ENCODE assay signal across 16 mouse cellular contexts in the genomic region with DNA sequence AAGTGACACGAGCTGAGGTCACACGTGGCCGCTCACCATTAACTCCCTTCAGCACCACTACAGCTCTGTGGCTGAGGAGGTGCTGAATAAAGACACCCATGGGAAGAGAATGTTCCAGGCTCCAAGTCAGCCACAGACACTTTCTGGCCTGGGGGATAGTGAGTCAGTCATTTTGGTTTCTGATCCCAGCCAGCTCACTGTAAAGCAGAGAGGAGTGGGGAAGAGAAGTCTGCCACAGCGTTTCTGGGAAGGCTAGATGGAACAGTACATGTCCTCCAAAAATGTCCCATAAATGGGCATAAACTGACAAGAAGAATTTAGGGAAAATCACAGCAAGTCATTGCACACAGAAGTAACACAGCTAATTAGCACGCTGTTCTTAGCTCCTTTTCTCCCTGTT. TPM values are rescaled to one million over a fixed set of nuclear protein-coding genes. Genes with fewer than 3 reads are reported as not detected.
DNase-seq lines count a peak whose midpoint lies in the region; ATAC-seq and TF ChIP-seq lines count a peak whose summit lies in the region.
"Had no signal": no experiment of that assay in that cellular context is flagged by ENCODE, and none has a peak within 500 bp of the region (broad histone marks: within the 10 kb centered on the region; RNA-seq: fewer than 3 reads in every experiment).

No protein-coding gene starts in this region.

- no peaks in the 10 kb centered on the region for H3K36me3 ChIP-seq in forebrain, embryonic 16.5 days (ENCODE audit: control insufficient read depth, insufficient read depth)
- H3K36me3 ChIP-seq in forebrain, embryonic 10.5 days (replicated peaks), result no peaks in the 10 kb centered on the region
- H3K36me3 ChIP-seq in CH12.LX (replicated peaks in 1 of 2; ENCODE audit: control insufficient read depth in 1 of 2, insufficient read depth in 1 of 2, low read length in 1 of 2), result peaks cover 0 to 5% of the 10 kb centered on the region in 2 experiments
- H3K36me3 ChIP-seq: hindbrain, embryonic 12.5 days; kidney, embryonic 15.5 days; limb, embryonic 13.5 days; liver, embryonic 15.5 days; midbrain, embryonic 12.5 days had no signal

- DNase-seq in forebrain, embryonic 10.5 days (ENCODE audit: extremely low spot score, low spot score), result no peak
- peak; percentile 11 to 29 for DNase-seq in left cerebral cortex, adult 18-20 months (ENCODE audit: low spot score in 2 of 2)
- no peak for DNase-seq in left cerebral cortex, postnatal 10 days (ENCODE audit: extremely low spot score in 1 of 2, low spot score in 2 of 2)
- peak; percentile 6 for DNase-seq in CH12.LX (ENCODE audit: extremely low read depth)
- peak; percentile 30 to 80 for DNase-seq in left cerebral cortex, postnatal 25 days (ENCODE audit: low spot score in 2 of 2)
- DNase-seq in thymus, postnatal 4 days, result no peak
- DNase-seq: cerebellum, adult 2 months; lung, postnatal 4 days; thymus, adult 2 months had no signal

- H3K4me1 ChIP-seq in forebrain, embryonic 16.5 days (replicated peaks; ENCODE audit: control insufficient read depth, insufficient read depth, low read length), result no peaks in the 10 kb centered on the region
- H3K4me1 ChIP-seq in forebrain, embryonic 10.5 days, result no peaks in the 10 kb centered on the region
- H3K4me1 ChIP-seq in CH12.LX (ENCODE audit: control insufficient read depth in 1 of 2, insufficient read depth in 2 of 2), result peaks cover 2 to 13% of the 10 kb centered on the region in 2 experiments; a peak in 2 of 4 replicates
- H3K4me1 ChIP-seq: hindbrain, embryonic 12.5 days; kidney, embryonic 15.5 days; limb, embryonic 13.5 days; liver, embryonic 15.5 days; midbrain, embryonic 12.5 days had no signal

- no peak overlapping the region for H3K4me3 ChIP-seq in forebrain, embryonic 16.5 days (replicated peaks; ENCODE audit: low read length)
- H3K4me3 ChIP-seq in forebrain, embryonic 10.5 days, result no peak overlapping the region
- no peak overlapping the region for H3K4me3 ChIP-seq in CH12.LX (replicated peaks in 1 of 3; ENCODE audit: low read depth in 2 of 3, low read length in 2 of 3, poor library complexity in 1 of 3)
- H3K4me3 ChIP-seq: hindbrain, embryonic 12.5 days; kidney, embryonic 15.5 days; limb, embryonic 13.5 days; liver, embryonic 15.5 days; midbrain, embryonic 12.5 days had no signal

- dilution Hi-C loops in CH12.LX (cut with MboI; ENCODE audit: extremely low pct_ligation_motif_present, extremely low pct_unique_long_range_greater_than_20kb, low sequenced_read_pairs), result no loop called here

- TF ChIP-seq POLR2A in CH12.LX (IDR thresholded peaks at IDR 0.05; ENCODE audit: low read depth, low read length), result no peak

- no peak for TF ChIP-seq RAD21 in CH12.LX (IDR thresholded peaks at IDR 0.05; ENCODE audit: low read depth, low read length)

- no peak for TF ChIP-seq CTCF in CH12.LX (conservative IDR thresholded peaks at IDR 0.05 in 1 of 2, IDR thresholded peaks at IDR 0.05 in 1 of 2; ENCODE audit: low read depth in 2 of 2, low read length in 2 of 2)

- H3K4me2 ChIP-seq in forebrain, embryonic 16.5 days (ENCODE audit: low read length), result no peak overlapping the region
- H3K4me2 ChIP-seq in CH12.LX (ENCODE audit: insufficient read depth, low read depth, poor library complexity, severe bottlenecking), result no peak overlapping the region
- H3K4me2 ChIP-seq: hindbrain, embryonic 12.5 days; kidney, embryonic 15.5 days; limb, embryonic 13.5 days; liver, embryonic 15.5 days; midbrain, embryonic 12.5 days had no signal

- no peak overlapping the region for H3K27ac ChIP-seq in forebrain, embryonic 16.5 days (ENCODE audit: low read length)
- no peak overlapping the region for H3K27ac ChIP-seq in forebrain, embryonic 10.5 days
- H3K27ac ChIP-seq in CH12.LX (ENCODE audit: insufficient read depth, low read depth), result no peak overlapping the region
- H3K27ac ChIP-seq: hindbrain, embryonic 12.5 days; kidney, embryonic 15.5 days; limb, embryonic 13.5 days; liver, embryonic 15.5 days; midbrain, embryonic 12.5 days had no signal

- no peak for TF ChIP-seq EP300 in CH12.LX (IDR thresholded peaks at IDR 0.05; ENCODE audit: low read length)

- in situ Hi-C loops in CH12.LX (cut with MboI; ENCODE audit: low pct_ligation_motif_present, low pct_unique_long_range_greater_than_20kb, low sequenced_read_pairs), result loop anchor here (5.0 kb wide), 1 partner anchor 81 kb away; no protein-coding TSS in a partner anchor

- no peaks in the 10 kb centered on the region for H3K27me3 ChIP-seq in forebrain, embryonic 16.5 days (replicated peaks; ENCODE audit: control insufficient read depth, insufficient read depth, low read length)
- no peaks in the 10 kb centered on the region for H3K27me3 ChIP-seq in forebrain, embryonic 10.5 days (ENCODE audit: poor library complexity, severe bottlenecking)
- H3K27me3 ChIP-seq in CH12.LX (replicated peaks), result peaks cover 4% of the 10 kb centered on the region
- H3K27me3 ChIP-seq: hindbrain, embryonic 12.5 days; kidney, embryonic 15.5 days; limb, embryonic 13.5 days; liver, embryonic 15.5 days; midbrain, embryonic 12.5 days had no signal

- WGBS in forebrain, embryonic 16.5 days, result 73% methylated on average over 5 of the region's 5 CpGs
- WGBS in forebrain, embryonic 10.5 days, result 82% methylated on average over 5 of the region's 5 CpGs

- intact Hi-C loops in left cerebral cortex, postnatal 10 days (cut with DNase I), result no loop called here
- intact Hi-C loops in left cerebral cortex, postnatal 25 days (cut with DNase I), result no loop called here

- H3K9ac ChIP-seq in forebrain, embryonic 16.5 days (replicated peaks; ENCODE audit: low read depth, low read length), result no peak overlapping the region
- no peak overlapping the region; the same call in 1 of the 2 replicates for H3K9ac ChIP-seq in CH12.LX (ENCODE audit: insufficient read depth, low read depth)
- H3K9ac ChIP-seq: hindbrain, embryonic 12.5 days; kidney, embryonic 15.5 days; limb, embryonic 13.5 days; liver, embryonic 15.5 days; midbrain, embryonic 12.5 days had no signal

- H3K9me3 ChIP-seq in forebrain, embryonic 16.5 days (ENCODE audit: control insufficient read depth, low read length), result no peaks in the 10 kb centered on the region
- H3K9me3 ChIP-seq in forebrain, embryonic 10.5 days, result no peaks in the 10 kb centered on the region
- H3K9me3 ChIP-seq in CH12.LX (replicated peaks; ENCODE audit: low read length), result no peaks in the 10 kb centered on the region
- H3K9me3 ChIP-seq: hindbrain, embryonic 12.5 days; kidney, embryonic 15.5 days; limb, embryonic 13.5 days; liver, embryonic 15.5 days; midbrain, embryonic 12.5 days had no signal

- H3K79me2 ChIP-seq in CH12.LX (replicated peaks; ENCODE audit: control insufficient read depth, extremely low read depth, insufficient read depth, poor library complexity, severe bottlenecking), result no peaks in the 10 kb centered on the region

- ATAC-seq in forebrain, embryonic 16.5 days, result 0 out of 2 replicates have a peak, but pooled peaks have one; percentile 36
- no peak for ATAC-seq in megakaryocyte progenitor cell, adult 5-6 weeks (replicated peaks; ENCODE audit: poor library complexity)

TF ChIP-seq in CH12.LX, 34 proteins besides CTCF, POLR2A, EP300 and RAD21:
- TF ChIP-seq JUN (IDR thresholded peaks at IDR 0.05; ENCODE audit: insufficient read depth, low read depth, low read length) (no peak), SMC3 (IDR thresholded peaks at IDR 0.05; ENCODE audit: low read depth, low read length) (no peak), MYC (IDR thresholded peaks at IDR 0.05; ENCODE audit: low read depth, low read length) (no peak), USF1 (IDR thresholded peaks at IDR 0.05; ENCODE audit: low read depth, low read length) (no peak), ZNF384 (IDR thresholded peaks at IDR 0.05; ENCODE audit: low read depth, low read length) (no peak), ZKSCAN1 (IDR thresholded peaks at IDR 0.05; ENCODE audit: borderline replicate concordance, low read depth, low read length) (no peak), IRF4 (IDR thresholded peaks at IDR 0.05; ENCODE audit: low read depth, low read length) (no peak), TBP (conservative IDR thresholded peaks at IDR 0.05; ENCODE audit: low read depth, low read length) (no peak), E2F4 (IDR thresholded peaks at IDR 0.05; ENCODE audit: insufficient replicate concordance, low read depth, low read length) (no peak), CHD1 (IDR thresholded peaks at IDR 0.05; ENCODE audit: low read depth, low read length) (no peak), ZC3H11A (IDR thresholded peaks at IDR 0.05; ENCODE audit: low read depth, low read length) (no peak), JUND (conservative IDR thresholded peaks at IDR 0.05; ENCODE audit: low read depth, low read length) (no peak)

RNA-seq across cellular contexts. Expression of a gene that starts 52.4 kb away (rescaled TPM):
- 0.15 and 0.19 TPM in 2 replicates for polyA plus RNA-seq in forebrain, embryonic 16.5 days (2015; fragmentation: Nextera tagmentation; extraction: Ambion mirVana)
- not detected in 2 replicates for polyA plus RNA-seq in forebrain, embryonic 10.5 days (2016; fragmentation: Nextera tagmentation; extraction: Ambion mirVana)
- total RNA-seq in left cerebral cortex, adult 18-20 months (2021), result under 1 TPM; 0.21 to 0.28 TPM
- under 1 TPM; 0.95 to 0.97 TPM for total RNA-seq in left cerebral cortex, postnatal 10 days (2021)
- total RNA-seq in CH12.LX (2012; rRNA removed) (not detected in 2 replicates), CH12.LX (2014; rRNA removed) (not detected in 2 replicates)
- 0.08 and 0.13 TPM in 2 replicates for polyA plus RNA-seq in CH12.LX (2012; ENCODE audit: insufficient read length, low read depth)
- total RNA-seq in left cerebral cortex, postnatal 25 days (2021), result under 1 TPM; 0.11 to 0.18 TPM
- total RNA-seq in megakaryocyte progenitor cell, adult 5-6 weeks (2015), result not detected in 2 replicates
- not detected in 2 replicates for total RNA-seq in megakaryocyte progenitor cell, adult 5-6 weeks (2017)

RNA-seq across cellular contexts. Expression of a gene that starts 56.8 kb away (rescaled TPM):
- 2.1 and 2.5 TPM in 2 replicates for polyA plus RNA-seq in forebrain, embryonic 16.5 days (2015; fragmentation: Nextera tagmentation; extraction: Ambion mirVana)
- polyA plus RNA-seq in forebrain, embryonic 10.5 days (2016; fragmentation: Nextera tagmentation; extraction: Ambion mirVana), result 2.3 and 3.4 TPM in 2 replicates
- 1 to 10 TPM; 1.3 to 1.7 TPM for total RNA-seq in left cerebral cortex, adult 18-20 months (2021)
- 1 to 10 TPM; 3.5 to 4.4 TPM for total RNA-seq in left cerebral cortex, postnatal 10 days (2021)
- total RNA-seq in CH12.LX (2012; rRNA removed) (13.1 and 16.6 TPM in 2 replicates), CH12.LX (2014; rRNA removed) (15.3 and 18.0 TPM in 2 replicates)
- 24.4 and 28.2 TPM in 2 replicates for polyA plus RNA-seq in CH12.LX (2012; ENCODE audit: insufficient read length, low read depth)
- 1 to 10 TPM; 2.1 to 3.6 TPM for total RNA-seq in left cerebral cortex, postnatal 25 days (2021)
- 55.5 and 56.9 TPM in 2 replicates for total RNA-seq in megakaryocyte progenitor cell, adult 5-6 weeks (2015)
- 39.0 and 59.1 TPM in 2 replicates for total RNA-seq in megakaryocyte progenitor cell, adult 5-6 weeks (2017)

Comparison
In these comparisons a context has a peak if more than half of its experiments do, and no peak if none do; other contexts are left out.
1. DNase-seq: peak in left cerebral cortex, adult 18-20 months (2 of 2), CH12.LX (single experiment) and left cerebral cortex, postnatal 25 days (2 of 2); none in forebrain, embryonic 10.5 days (single experiment), left cerebral cortex, postnatal 10 days (0 of 2) and thymus, postnatal 4 days (single experiment).